Mouse (Mus musculus): ENCODE data around the gene Scamp1.

GRCm38 (mm10) chr13:94212179-94212578, 73.5 kb downstream of the Scamp1 start:
- TF ChIP-seq POLR2A (IDR thresholded peaks at IDR 0.05; ENCODE audit: borderline replicate concordance, control insufficient read depth, low read depth, low read length) (no peak), CTCF (IDR thresholded peaks at IDR 0.05; ENCODE audit: control insufficient read depth, insufficient read depth, low read length) (no peak)
